Mouse (Mus musculus) embryonic facial prominence, embryonic 15.5 days (tissue): ENCODE results near the gene Col11a1. TPM values are rescaled to one million over a fixed set of nuclear protein-coding genes. Genes with fewer than 3 reads are reported as not detected.
A peak's percentile ranks its signal among the peaks of the same experiment; 100 is the strongest.

Experiments used
- ATAC-seq: fragments of 200-750 bp; cut with Nextera tagmentation; 2 replicates; pipeline ENCODE4 v1.8.0; 2017; ENCODE audit warnings: low read depth, moderate TSS enrichment; ENCODE audit not compliant: insufficient number of reproducible peaks, low FRiP score, low TSS enrichment
- H3K27ac ChIP-seq: fragments of 300-500 bp; sonication (generic); replicated peaks from 2 replicates; pipeline ENCODE4 v1.5.1; 2015; ENCODE audit warnings: mild to moderate bottlenecking, inconsistent platforms
- H3K27me3 ChIP-seq: fragments of 300-500 bp; sonication (generic); 2 replicates; pipeline ENCODE4 v1.6.1; 2015; ENCODE audit warnings: inconsistent platforms
- H3K36me3 ChIP-seq: fragments of 300-500 bp; sonication (generic); 2 replicates; pipeline ENCODE4 v1.6.1; 2015; ENCODE audit warnings: mild to moderate bottlenecking, inconsistent platforms
- H3K4me1 ChIP-seq: fragments of 300-500 bp; sonication (generic); 2 replicates; pipeline ENCODE4 v1.6.1; 2015; ENCODE audit warnings: inconsistent platforms
- H3K4me2 ChIP-seq: fragments of 300-500 bp; sonication (generic); replicated peaks from 2 replicates; pipeline ENCODE4 v1.6.1; 2015; ENCODE audit warnings: mild to moderate bottlenecking, inconsistent platforms
- H3K4me3 ChIP-seq: fragments of 300-500 bp; sonication (generic); replicated peaks from 2 replicates; pipeline ENCODE4 v1.5.1; 2015; ENCODE audit warnings: mild to moderate bottlenecking, inconsistent platforms
- H3K9ac ChIP-seq: fragments of 300-500 bp; sonication (generic); 2 replicates; pipeline ENCODE4 v1.6.1; 2015; ENCODE audit warnings: inconsistent platforms
- H3K9me3 ChIP-seq: fragments of 300-500 bp; sonication (generic); replicated peaks from 2 replicates; pipeline ENCODE4 v1.6.1; 2016; ENCODE audit warnings: inconsistent platforms
- WGBS: fragments of 180-500 bp; shearing (Covaris S2); methylation state at CpG from one replicate; pipeline ENCODE4 v1.1.7; 2015; 5-methylcytosine and 5-hydroxymethylcytosine counted together
- polyA plus RNA-seq: library from polyadenylated mRNA; unstranded; fragments of >200 nt; fragmentation: Nextera tagmentation; extraction: Ambion mirVana; gene quantifications from 2 replicates; pipeline ENCODE4 v1.2.1, GENCODE M21; 2015

The Col11a1 gene
- 79.1 and 96.0 TPM in 2 replicates for polyA plus RNA-seq

DNA sequence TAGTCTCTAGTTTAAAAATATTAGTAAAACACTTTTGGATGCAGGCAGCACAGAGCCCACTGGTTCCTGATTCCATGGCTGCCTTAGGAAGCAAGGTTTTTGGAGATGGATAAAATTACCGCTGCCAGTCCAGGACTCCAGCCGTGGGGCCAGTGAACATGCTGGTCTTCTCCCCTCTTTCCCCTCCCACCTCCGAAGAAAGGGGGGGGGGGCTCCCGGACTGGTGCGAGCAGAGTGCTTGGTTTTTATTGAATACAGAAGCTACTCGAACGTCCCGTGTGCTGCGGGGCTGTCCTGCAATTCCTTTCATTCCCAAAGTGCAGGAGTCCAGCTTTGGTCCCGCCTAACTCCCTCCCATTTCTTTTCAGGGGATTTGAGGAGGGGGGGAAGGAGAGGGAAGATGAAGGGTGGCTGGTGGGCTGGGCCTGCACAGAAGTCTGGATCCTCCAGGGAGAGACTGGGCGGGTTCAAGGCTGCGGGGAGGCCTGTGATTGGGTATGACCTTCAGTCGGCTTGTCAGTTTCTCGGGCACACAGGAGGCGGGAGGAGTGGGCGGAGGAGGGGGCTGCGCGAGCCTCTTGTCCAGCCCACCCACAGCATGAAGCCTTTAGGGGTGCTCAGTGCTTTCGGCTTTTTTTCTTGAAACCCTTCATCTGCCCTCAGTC is at the start of gene Col11a1:
Gene Col11a1, plus strand, starts transcription at position 570 of the 665 bp plus-strand sequence.
- Histone ChIP-seq H3K9ac (peak within 1 kb of the TSS; percentile 28), H3K9me3 (no peaks in the 10 kb centered on the region), H3K4me2 (peak within 1 kb of the TSS; percentile 77), H3K4me3 (peak within 1 kb of the TSS; percentile 61), H3K27me3 (no peaks in the 10 kb centered on the region), H3K4me1 (peaks cover 16% of the 10 kb centered on the region; the same call in 1 of the 2 replicates), H3K36me3 (no peaks in the 10 kb centered on the region), H3K27ac (peak within 1 kb of the TSS; percentile 76)
- peak; percentile 97 for ATAC-seq
- 0% methylated on average over 19 of the region's 19 CpGs for whole genome bisulfite sequencing

DNA sequence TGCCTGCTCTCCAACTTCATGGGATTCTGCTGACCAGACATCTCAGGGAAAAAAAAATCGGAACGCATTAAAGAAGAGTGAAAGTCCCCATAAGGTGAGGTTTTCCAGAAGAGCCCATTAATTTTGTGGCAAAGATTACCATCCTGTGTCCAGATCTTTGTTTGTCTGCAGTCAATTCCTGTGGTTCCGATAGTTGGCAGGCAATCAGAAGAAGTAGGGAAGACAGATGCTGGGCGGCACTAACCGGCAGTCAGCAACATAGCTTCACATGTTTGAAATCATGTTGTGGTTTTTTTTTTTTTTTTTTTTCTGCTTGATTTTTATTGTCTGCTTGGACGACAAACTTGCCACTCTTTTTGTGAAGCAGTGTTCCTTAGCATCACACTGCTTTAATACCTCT is 39.4 kb upstream of the Col11a1 start:
- Histone ChIP-seq H3K9me3 (no peaks in the 10 kb centered on the region), H3K4me1 (no peaks in the 10 kb centered on the region), H3K27me3 (no peaks in the 10 kb centered on the region), H3K4me2 (no peak overlapping the region), H3K27ac (no peak overlapping the region), H3K4me3 (no peak overlapping the region), H3K36me3 (no peaks in the 10 kb centered on the region), H3K9ac (no peak overlapping the region)
- WGBS, result 39% methylated on average over 6 of the region's 6 CpGs
- ATAC-seq, result no peak

DNA sequence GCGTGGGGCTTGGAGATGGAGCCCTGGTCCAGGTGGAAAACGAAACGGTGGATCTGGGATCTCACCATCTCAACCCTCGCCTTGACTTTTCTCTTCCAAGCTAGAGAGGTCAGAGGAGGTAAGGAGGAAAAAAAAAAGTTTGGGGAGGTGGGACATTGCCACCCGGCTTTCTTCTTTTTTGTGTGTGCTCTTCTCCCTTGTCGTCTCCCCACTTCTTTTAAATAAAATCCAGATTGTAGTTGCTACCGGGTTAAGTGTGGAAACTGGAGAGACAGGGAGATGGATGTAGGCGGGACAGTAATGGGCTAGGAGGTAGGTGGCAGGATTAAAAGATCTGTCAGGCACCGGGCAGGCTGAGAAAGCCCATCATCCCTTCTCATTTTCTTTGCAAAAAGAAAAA is 546 bp downstream of the Col11a1 start:
- H3K27ac ChIP-seq, result peak overlapping the region; percentile 76

DNA sequence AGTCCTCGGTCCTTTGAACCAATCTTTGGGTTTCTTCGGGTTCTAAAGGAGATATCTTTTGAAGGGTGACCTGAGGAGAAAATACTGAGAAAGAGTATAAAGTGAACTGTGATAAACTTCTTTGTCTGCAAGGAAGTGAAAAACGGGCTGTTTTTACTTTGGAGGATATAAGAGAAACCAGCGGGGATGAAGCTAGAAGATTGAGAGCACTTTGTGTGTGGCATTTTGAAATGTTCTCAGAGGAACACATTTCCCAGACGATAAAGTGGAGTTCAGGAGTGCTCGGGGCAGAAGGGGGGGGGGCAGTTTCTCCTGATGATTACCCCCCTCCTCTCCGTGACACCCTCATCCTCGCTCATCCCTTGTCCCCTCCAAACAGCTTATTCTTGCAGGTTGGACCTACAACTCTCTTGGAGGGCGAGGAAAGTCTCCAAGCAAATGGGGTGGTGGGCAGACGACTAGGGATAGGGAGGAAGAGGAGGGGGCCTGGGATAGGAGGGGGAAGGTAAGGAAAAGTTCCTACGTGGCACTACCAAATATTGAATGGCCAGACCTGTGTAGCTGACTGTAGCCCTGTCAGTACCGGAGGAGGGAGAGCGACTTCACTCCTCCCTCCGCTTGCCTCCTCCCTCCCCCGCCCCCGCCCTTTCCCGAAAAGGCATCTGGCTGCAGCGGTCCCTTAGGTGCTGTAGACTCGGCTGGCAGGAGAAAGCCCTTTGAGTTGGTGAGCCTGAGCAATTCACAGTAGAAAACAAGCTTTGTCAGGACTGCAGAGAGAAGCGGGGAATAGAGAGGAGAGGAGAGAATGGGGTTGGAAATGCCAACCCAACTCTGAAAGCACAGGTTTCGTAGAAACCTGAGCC is 1.2 kb downstream of the Col11a1 start:
- ATAC-seq, result peak; percentile 70
- peak overlapping the region; percentile 76 for H3K27ac ChIP-seq
- no peaks in the 10 kb centered on the region for H3K9me3 ChIP-seq
- no peaks in the 10 kb centered on the region for H3K36me3 ChIP-seq
- no peaks in the 10 kb centered on the region for H3K27me3 ChIP-seq
- H3K4me1 ChIP-seq, result peaks cover 16% of the 10 kb centered on the region; the same call in 1 of the 2 replicates
- under 1% methylated on average over 21 of the region's 21 CpGs for WGBS
- H3K4me3 ChIP-seq, result peak overlapping the region; percentile 61
- peak overlapping the region; percentile 19 for H3K9ac ChIP-seq
- H3K4me2 ChIP-seq, result peak overlapping the region; percentile 77

More for the DNA sequence above, 546 bp downstream of the Col11a1 start:
- peak overlapping the region; percentile 77 for H3K4me2 ChIP-seq
- H3K36me3 ChIP-seq, result no peaks in the 10 kb centered on the region
- peak overlapping the region; percentile 28 for H3K9ac ChIP-seq
- H3K9me3 ChIP-seq, result no peaks in the 10 kb centered on the region
- under 1% methylated on average over 9 of the region's 9 CpGs for WGBS
- peak overlapping the region; percentile 61 for H3K4me3 ChIP-seq
- no peaks in the 10 kb centered on the region for H3K27me3 ChIP-seq
- ATAC-seq, result no peak
- peaks cover 16% of the 10 kb centered on the region; the same call in 1 of the 2 replicates for H3K4me1 ChIP-seq

DNA sequence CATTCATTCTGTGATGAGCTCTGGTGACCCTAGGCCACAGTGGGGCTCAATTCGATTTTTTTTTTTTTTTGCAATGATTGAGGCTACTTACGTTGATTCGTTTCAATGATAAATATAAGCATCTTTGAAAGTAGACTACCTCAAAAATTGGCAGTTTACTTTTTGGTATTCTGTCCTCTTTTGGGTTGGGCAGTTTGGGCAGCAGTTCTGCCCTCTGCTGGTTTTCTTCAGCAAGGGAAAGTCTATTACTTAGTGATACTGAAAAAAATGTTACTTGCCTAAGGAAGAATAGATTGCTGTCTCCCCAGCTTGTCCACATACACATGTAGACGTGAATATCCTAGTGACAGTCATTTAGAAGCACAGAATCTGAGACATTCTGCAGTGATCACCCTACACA is 2.0 kb downstream of the Col11a1 start:
- Histone ChIP-seq H3K4me1 (peaks cover 16% of the 10 kb centered on the region; the same call in 1 of the 2 replicates), H3K4me2 (peak overlapping the region; percentile 77), H3K4me3 (peak overlapping the region; percentile 61), H3K9ac (peak overlapping the region; percentile 19), H3K27me3 (no peaks in the 10 kb centered on the region), H3K36me3 (no peaks in the 10 kb centered on the region), H3K9me3 (no peaks in the 10 kb centered on the region), H3K27ac (peak overlapping the region; percentile 76)
- no peak for ATAC-seq
- WGBS, result 3% methylated on average over 4 of the region's 4 CpGs

DNA sequence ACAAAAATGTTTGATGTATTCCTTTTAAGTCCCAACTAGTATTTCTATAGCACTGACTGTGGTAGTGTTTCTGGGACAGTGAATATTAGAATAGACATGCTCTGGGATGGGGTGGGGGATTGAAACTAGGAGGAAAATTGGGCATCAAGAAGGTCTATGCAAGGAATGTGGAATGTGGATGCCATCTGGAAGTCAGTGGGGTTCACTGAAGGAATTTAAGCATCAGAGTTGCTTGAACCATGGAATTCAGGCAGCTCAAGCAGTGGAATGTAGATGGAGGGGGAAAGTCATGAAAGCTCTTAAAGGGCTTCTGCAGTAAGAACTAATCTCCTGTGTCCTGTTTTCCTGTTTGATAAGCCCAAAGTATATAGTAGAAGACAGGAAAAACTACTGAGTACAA is 22.1 kb downstream of the Col11a1 start:
- Histone ChIP-seq H3K27me3 (no peaks in the 10 kb centered on the region), H3K9ac (no peak overlapping the region), H3K36me3 (no peaks in the 10 kb centered on the region), H3K27ac (no peak overlapping the region), H3K9me3 (no peaks in the 10 kb centered on the region), H3K4me2 (no peak overlapping the region), H3K4me1 (no peaks in the 10 kb centered on the region), H3K4me3 (no peak overlapping the region)
- no peak for ATAC-seq

DNA sequence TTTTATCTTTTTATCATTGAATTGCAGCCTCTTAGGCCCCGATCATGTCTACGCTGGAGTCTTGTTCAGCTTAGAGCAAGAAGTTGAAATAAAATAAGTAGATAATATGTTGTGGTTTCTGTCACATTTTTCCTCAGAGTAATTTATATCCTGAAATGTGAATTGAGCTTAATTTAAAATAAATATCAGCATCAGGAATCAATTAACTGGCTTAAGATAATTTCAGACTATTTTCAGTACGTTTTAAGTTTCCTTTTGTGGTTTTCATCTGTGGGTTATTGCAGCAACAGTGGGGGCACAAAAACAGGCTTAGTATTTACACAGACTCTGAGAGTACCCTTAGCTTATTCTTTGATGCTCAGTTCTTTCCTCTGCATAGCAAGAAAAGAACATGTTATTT is 23.2 kb downstream of the Col11a1 start:
- no peak for ATAC-seq
- WGBS, result 31% methylated on average over 3 of the region's 3 CpGs
- no peaks in the 10 kb centered on the region for H3K36me3 ChIP-seq
- no peak overlapping the region for H3K4me2 ChIP-seq
- H3K27ac ChIP-seq, result no peak overlapping the region
- H3K27me3 ChIP-seq, result no peaks in the 10 kb centered on the region
- H3K9me3 ChIP-seq, result no peaks in the 10 kb centered on the region
- no peak overlapping the region for H3K9ac ChIP-seq
- H3K4me3 ChIP-seq, result no peak overlapping the region
- no peaks in the 10 kb centered on the region for H3K4me1 ChIP-seq

DNA sequence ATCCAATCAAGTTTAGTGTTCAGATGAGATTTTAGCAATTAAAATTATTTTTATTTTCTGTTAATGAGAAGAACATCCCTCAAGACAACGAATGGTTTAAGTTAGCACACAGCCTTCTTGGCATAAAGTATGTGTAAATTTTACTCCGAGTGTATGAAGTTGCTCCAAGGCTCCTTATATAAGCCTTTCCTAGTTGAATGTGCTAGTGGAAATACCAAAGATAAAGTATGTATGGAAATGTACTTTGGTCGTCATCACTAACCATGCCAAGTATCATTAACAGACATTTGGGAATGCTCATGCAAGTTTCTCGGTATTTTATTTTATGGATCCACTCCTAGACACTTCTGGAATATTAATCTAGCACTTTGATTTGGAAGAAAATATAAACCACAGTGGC is 34.8 kb downstream of the Col11a1 start:
- H3K4me2 ChIP-seq, result no peak overlapping the region
- ATAC-seq, result peak; percentile 19; the same call in 1 of the 2 replicates
- H3K9me3 ChIP-seq, result no peaks in the 10 kb centered on the region
- 54% methylated on average over 4 of the region's 4 CpGs for WGBS
- H3K9ac ChIP-seq, result no peak overlapping the region
- H3K27me3 ChIP-seq, result no peaks in the 10 kb centered on the region
- H3K4me3 ChIP-seq, result no peak overlapping the region
- no peak overlapping the region for H3K27ac ChIP-seq
- H3K4me1 ChIP-seq, result no peaks in the 10 kb centered on the region
- H3K36me3 ChIP-seq, result 0 out of 2 replicates have a peak, but pooled peaks cover 2% of the 10 kb centered on the region

DNA sequence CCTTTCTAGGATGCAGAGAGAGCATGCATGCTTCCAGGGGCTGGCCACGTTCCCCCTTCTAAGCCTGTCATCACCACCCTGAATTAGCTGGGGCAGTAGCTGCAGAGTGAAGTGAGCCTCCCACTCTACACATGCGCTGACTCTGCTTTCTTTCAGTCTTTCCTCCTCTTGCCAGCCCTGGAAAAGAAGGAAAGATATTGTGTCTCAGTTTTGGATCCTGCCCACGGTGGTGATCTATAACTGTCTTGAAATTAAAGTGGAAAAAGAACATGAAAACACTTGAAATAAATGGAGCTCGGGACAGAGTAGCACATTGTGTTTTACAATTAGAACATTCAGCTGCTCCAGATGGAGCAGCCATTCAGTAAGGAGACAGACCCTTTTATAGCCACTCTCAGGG is 35.2 kb downstream of the Col11a1 start:
- WGBS, result 32% methylated on average over 4 of the region's 4 CpGs
- H3K9ac ChIP-seq, result no peak overlapping the region
- 0 out of 2 replicates have a peak, but pooled peaks cover 2% of the 10 kb centered on the region for H3K36me3 ChIP-seq
- no peak overlapping the region for H3K4me2 ChIP-seq
- ATAC-seq, result peak; percentile 85; the same call in 1 of the 2 replicates
- H3K4me3 ChIP-seq, result no peak overlapping the region
- no peaks in the 10 kb centered on the region for H3K9me3 ChIP-seq
- H3K27ac ChIP-seq, result no peak overlapping the region
- H3K27me3 ChIP-seq, result no peaks in the 10 kb centered on the region
- no peaks in the 10 kb centered on the region for H3K4me1 ChIP-seq

DNA sequence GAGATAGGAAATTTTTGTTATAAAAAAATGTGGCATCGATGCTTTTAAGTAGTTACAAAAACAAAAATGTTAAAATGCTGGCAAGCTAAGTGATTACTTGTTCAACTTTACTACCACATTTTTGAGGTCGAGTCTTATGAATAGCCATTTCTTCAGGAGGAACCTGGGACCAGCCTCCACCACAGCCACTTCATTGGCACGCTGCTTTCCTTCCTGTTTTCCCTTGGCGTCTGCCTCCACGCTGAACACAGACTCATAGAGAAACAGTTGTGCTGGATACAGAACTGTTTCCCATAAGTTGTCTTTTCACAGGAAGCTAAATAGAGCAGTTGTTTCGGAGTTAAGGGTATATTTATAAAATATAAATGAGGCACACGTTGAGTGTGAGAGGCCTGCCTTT is 69.0 kb downstream of the Col11a1 start:
- Histone ChIP-seq H3K27me3 (no peaks in the 10 kb centered on the region), H3K4me3 (no peak overlapping the region), H3K36me3 (no peaks in the 10 kb centered on the region), H3K9me3 (no peaks in the 10 kb centered on the region), H3K27ac (no peak overlapping the region), H3K4me2 (no peak overlapping the region), H3K4me1 (no peaks in the 10 kb centered on the region), H3K9ac (no peak overlapping the region)
- no peak for ATAC-seq
- WGBS, result 67% methylated on average over 7 of the region's 7 CpGs

DNA sequence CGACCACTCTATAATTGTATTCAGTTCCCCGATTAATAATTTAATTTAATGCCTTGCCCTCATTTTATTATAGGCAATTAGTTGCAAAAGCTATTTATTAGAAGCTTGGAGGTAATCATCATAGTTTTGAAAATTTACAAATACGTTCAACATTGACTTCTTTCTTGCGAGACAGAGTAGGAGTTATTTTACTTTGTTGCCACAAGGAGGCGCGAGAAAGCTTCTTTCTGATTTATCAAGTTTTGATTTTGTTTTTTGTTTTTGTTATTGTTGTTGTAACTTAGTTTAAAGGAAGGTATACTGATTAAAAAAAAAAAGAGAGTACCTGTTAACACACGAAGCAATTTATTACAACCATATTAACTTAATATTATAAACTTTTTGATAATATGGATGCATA is 76.8 kb downstream of the Col11a1 start:
- Histone ChIP-seq H3K9me3 (no peaks in the 10 kb centered on the region), H3K9ac (no peak overlapping the region), H3K36me3 (0 out of 2 replicates have a peak, but pooled peaks cover 4% of the 10 kb centered on the region), H3K4me2 (no peak overlapping the region), H3K4me3 (no peak overlapping the region), H3K27me3 (no peaks in the 10 kb centered on the region), H3K27ac (no peak overlapping the region), H3K4me1 (no peaks in the 10 kb centered on the region)
- 28% methylated on average over 7 of the region's 7 CpGs for WGBS
- ATAC-seq, result no peak
